Mouse (Mus musculus) lung, postnatal 25 days (tissue): ENCODE data around the gene Npas4.
"Not testable (repeated sequence)": the region's sequence is repeated elsewhere in the genome, so short reads cannot be mapped to it uniquely, and the experiment has no call there.

Source experiments
- DNase-seq: peaks from one replicate; pipeline ENCODE4 v3.0.0; 2022; ENCODE audit warnings: low spot score

Gene Npas4

DNA sequence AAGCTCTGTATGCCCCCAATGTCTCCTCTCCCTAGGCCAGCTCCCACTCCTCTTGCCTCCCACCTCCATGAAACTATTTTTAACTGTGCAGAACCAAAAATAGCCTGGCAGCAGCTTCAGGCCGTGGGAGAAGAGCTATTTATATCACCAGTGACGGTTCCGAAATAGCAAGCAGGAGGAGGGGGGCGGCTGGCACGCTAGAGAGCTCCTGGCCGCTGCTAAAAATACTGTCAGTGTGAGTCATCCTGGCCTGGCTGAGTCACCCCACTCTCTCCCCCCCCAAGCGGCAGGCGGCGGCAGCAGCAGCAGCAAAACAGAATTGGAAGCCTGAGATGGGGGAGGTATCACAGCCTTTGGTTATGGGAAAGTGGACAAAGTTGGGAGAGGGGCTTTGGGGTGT lies 2.8 kb upstream of the Npas4 start:
- peak; percentile 17 for DNase-seq

DNA sequence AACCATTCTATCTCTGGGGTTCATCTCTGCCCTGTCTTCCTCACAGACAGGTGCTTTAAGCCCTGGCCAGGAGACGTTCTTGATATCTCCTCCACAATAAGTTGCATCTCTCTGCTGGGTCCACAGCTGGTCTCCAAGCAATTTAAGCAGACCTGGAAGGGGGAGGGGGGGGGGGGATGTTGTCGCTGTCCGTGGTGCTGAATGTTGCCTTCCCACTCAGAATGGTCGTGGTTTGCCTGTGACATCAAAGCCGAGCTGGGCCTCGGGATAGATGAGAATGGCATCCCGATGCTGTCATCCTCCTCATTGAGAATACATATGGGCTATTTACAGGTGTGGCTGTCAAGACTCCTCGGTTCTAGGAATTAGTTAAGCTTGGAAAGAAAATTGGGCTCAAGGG lies 2.3 kb upstream of the Npas4 start:
- DNase-seq = no peak

DNA sequence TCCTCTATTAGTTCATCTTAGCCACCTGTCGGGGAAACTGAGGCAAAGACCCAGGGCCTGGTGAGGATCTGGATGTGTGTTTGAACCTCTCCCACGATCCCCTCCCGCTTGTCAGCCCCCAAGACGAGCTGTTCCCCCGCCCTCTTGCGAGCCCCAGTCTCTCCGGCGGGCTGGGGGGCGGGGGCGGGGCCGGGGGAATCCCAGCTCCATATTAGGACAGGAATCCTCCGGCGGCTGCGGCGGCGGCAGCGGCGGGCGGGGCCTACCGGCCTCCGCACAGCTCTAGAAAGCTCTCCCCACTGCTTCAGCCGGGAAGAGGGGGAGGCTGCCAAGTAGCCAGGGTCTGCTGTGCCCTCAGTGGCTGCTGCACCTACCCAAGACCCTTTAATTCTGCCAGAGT lies 600 bp upstream of the Npas4 start:
- DNase-seq = no peak

DNA sequence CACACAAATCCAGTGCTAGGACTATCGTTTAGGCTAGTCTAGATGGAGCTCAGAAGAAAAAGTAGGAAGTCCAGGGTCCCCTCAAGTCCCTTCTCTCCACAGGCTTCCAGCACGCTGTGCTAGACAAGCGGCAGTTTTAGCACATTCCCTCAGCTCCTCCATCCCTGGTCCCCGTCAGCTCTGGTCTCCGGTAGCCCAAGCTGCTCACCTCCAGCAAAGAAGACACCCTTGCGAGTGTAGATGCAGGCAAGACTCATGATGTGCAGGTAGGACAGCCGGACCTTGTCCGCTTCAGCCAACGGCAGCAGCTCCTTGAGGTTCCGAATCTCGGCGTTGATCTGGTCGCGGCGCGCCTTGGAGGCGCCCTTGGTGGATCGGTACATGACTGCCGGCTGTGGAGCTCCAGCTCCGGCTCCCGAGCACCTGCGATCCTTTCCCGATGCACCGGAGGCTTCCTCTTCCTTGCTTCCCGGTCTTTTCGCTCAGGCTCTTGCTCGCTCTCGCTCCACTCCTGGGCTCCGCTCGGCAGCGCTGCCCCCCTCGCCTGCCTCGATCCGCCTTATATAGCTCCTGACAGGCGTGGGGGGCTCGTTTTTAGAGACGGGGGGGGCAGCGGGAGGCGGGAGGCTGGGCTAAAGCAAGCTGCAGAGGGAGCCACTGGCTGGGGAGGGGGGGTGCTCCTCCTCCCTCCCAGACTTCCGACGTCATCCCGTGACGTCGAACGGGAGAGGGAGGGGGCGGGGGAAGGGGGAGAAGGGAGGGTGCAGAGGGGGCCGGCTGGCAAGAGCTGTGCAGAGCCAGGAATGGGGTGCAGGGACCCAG lies 471 bp downstream of the Npas4 start:
- DNase-seq = no peak

DNA sequence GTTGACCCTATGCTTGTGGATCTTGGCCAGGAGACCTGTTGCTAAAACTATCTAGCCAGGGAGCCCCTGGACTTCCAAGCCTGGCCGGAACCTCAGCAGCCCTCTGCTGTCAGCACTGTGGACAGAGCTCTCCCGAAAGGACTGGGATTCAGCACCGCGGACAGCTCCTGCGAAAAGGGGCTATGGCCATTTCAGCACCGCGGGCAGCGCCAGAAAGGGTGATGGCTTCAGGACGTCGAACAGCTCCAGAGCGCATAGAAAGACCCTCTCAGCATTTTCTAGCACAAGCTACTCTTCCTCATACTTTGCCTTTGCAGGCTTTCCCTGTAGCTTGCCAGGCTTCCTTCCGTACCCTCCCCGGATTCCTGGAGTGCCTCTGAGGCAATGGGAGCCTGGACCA lies 1.1 kb downstream of the Npas4 start:
- peak; percentile 89 for DNase-seq

DNA sequence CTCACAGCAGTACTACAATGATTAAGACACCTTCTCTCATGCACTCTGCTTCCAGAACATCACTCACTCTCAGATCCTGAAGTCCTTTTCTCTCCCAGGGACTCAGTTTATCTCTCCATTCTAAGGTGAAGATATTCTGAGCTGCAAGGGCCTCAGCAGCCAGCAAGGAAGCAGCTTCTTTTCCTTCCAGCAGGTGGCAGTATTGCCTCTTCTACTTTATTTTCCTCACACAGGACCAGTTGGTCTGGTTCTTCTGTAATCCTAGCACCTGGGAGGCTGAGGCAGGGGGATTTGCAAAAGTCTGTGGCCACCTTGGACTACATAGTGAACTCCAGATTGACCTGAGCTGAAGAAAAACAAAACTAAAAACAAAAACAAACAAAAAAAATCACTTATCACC lies 8.3 kb downstream of the Npas4 start:
- peak; percentile 44 for DNase-seq

DNA sequence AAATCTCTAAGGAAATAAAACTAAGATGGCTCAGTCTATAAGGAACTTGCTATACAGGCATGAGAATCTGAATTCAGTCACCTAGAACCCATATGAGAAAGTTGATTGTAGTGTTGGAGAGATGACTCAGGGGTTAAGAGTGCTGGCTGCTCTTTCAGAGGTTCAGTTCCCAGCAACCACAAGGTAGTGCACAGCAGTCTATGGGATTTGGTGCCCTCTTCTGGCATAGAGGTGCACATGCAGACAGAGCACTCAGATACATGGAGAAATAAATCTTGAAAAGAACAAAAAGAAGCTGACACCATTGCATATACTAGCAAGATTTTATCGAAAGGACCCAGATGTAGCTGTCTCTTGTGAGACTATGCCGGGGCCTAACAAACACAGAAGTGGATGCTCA lies 21.9 kb downstream of the Npas4 start:
- DNase-seq = no peak

DNA sequence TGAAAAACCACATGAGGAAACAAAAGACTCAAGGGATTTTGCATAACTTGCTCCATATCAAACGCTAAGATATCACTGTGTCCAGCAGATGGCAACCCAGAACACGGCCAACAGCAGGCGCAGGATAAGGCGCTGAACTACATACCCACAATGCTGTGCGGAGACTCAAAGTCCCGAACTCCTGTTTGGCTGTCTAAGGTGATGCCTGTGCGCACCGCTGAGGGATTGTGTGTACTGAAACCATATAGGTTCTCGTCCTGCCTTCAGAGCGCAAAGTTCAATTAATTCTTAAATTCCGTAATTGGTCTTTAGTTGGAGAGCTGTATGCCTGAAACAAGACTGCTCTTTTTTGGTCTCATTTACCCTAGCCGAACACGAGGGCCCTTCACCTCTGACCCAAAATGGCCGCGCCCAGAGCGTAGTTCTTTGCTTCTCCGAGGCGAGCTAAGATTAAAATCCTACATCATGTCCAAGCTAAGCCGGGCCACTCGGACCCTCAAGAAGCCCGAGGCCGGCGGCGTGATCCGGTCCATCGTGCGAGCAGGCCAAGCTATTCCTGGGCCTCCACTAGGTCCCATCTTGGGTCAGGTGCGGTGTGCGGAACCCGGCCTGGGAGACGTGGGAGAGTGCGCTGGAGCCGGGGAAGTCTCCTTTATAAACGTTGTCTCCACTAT lies 28.1 kb downstream of the Npas4 start, which contains the start of gene Mrpl11:
TSS of gene Mrpl11 (plus strand) at position 220 of the 674 bp plus-strand sequence.
- peak; percentile 93 for DNase-seq

DNA sequence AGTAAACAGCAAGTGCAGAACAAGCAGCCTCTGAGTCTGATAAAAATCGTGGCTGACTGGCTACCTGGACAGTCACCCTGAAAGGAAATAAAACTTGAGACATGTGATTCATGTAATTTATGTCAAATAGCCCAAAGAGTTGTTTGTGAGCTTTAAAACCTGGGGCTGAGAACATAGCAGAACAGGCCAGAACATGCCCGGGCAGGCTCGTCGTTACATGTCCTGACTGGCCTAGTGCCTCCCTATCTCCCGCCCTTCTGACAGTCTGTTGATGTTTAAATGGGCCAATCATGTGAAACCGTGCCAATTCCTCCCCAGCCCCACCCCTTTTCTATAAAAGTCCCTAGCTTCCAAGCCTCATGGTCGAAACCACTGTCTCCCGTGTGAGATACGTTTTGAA lies 41.5 kb downstream of the Npas4 start:
- not testable (repeated sequence) for DNase-seq

DNA sequence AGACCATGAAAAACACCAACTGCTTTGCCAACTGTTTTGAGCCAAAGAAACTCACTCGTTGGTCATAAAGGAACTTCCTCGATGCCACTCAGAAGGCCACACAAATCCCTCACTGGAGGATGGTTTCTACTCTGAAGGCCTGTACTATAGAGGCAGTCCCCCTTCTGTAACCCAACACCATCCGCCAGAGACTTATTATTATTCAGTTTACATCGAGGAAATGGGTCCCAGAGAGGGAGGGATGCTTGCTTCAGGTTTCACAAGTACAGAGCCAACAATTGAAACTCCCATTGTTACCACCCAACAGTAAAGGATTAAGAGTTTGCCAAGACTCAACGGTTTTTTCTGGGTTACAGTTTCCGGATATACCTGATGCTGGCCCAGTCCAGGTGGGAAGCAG lies 44.6 kb downstream of the Npas4 start:
- no peak for DNase-seq

DNA sequence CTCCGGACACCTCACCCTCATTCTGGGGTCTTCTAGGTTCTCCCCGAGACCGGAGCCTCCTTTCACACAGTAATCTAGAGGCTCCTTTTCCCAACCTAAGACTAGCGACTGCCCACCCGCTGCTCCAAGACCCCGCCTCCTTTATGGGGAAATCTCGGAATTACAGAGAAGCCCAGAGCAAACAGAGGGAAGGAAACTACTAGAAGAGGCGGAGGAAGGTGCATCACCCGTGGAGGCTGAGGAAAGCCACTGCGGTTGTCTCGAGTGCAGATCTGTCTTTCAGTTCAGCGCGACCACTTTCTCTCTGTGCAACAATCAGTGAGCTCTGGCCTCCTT lies 46.9 kb downstream of the Npas4 start:
- DNase-seq = peak; percentile 42

DNA sequence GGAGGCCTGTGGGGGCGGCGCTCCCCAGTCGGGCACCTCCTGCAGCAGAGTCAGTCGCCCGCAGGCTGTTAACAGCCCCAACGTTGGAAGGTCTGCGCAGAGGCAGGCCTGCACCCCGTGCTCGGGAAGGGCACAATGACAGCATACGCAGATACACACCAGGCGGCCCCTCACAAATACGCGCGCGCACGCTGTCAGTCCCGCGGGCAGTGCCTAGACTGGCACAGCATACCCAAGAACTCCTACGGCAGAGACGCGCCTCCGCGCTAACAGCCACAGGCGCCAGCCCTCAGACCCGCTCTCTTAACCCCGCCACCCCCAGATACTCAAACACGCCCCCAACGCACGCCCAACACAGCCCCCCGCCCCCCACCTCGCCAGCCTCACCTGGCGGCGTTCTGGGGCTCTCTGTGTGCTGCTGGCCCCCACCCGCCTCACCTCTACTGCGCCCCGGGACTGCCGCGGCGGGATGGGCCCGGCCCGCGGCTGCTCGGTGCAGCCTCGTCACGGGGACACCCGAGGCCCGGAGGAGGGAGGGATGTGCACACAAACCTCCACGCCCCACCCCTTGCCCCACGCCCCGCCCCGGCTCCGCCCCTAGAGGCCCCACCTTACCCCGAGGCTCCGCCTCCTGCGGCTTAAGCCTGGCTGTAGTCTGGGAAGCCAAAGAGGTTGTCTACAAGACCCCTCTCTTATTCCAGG lies 47.4 kb downstream of the Npas4 start, which contains the start of gene Peli3:
TSS of gene Peli3 (minus strand) at position 577 of the 702 bp plus-strand sequence.
- DNase-seq = peak; percentile 72

DNA sequence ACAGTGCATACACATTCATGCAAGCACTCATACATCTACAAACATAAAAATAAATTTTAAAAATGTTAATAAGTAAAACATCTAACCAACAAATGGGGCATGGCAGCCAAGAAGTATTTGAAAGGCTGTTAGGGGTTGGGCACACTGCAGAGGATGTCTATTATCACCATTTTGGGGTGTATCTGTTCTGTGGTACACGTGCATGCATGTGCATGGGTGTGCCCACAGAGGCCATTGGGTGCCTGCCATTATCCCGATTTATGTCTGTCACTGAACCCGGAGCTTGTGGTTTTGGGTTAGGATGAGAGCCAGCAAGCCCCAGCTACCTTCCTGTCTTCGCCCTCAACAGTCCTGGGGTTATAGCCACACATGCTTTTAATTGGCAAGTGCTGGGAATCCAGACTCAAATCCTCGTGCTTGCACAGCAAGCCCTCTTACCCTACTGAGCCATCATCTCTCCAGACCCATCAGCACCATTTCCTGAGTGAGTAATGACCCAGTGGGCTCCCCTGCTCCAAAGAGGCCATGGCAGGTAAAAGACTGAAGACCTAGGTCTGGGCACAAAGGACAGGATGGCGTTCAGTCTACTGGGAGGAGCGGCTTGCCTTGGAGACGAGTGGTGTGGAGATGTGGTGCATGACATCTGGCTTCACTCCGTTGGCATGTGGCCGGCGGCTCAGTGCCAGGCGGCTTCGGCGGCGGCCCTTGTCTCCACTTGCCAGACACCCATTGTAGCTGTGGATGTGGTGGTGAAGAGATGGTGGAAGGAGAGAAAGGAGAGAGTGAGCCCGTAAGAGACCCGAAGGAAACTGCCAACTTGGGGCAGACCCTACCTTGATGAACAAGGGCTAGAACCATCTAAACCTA lies 52.4 kb downstream of the Npas4 start:
- no peak for DNase-seq

DNA sequence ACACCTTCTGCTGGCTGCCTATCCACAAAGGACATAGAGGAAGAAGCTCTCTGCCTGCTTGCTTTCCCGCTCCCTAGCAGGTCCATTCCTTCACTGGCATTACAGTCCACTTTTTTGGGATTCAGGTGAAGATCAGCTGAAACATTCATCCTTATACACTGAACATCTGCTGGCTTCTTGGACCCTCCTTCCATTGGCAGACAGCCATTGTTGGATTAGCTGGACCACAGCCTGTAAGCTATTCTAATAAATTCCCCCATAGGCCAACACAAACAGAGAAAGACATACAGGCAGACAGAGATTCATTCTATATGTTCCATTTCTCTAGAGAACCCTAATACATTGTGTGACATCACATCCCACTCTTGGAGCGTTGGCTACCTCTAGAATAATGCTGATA lies 53.2 kb downstream of the Npas4 start:
- DNase-seq = no peak
